Mouse (Mus musculus): ENCODE results near the gene Ascc1. TPM values are rescaled to one million over a fixed set of nuclear protein-coding genes. Genes with fewer than 3 reads are reported as not detected.

Gene Ascc1
- polyA plus RNA-seq, 1 experiment from 2014 or later, result 45.6 TPM

DNA sequence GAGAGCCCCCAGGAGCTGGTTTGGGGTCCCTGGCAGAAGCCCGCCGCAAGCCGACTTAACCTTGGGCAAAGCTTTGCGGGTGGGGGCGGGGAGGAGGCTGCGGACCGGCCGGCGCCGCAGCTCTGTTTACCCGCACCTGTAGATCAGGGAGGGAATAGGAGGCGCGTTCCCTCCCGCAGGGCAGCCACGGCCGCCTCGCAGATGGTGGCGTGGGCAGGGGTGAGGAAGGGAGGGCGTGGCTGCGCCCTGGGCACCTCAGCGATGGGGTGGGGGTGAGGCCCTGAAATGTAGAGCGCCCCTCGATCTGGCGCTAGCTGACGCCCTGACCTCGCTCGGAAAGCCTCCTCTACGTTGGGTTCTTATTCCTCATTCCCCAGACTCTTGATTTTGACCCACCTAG, 104.8 kb downstream of the Ascc1 start:
- H3K36me3 ChIP-seq (replicated peaks; ENCODE audit: control insufficient read depth, insufficient read depth), result no peaks in the 10 kb centered on the region
- ATAC-seq (ENCODE audit: low FRiP score) (no peak), DNase-seq (ENCODE audit: low spot score) (no peak)
- peak overlapping the region; percentile 69 for H3K4me3 ChIP-seq (replicated peaks; ENCODE audit: low read length)
- peaks cover 36% of the 10 kb centered on the region for H3K4me1 ChIP-seq (replicated peaks; ENCODE audit: control insufficient read depth, insufficient read depth, low read length)
- peak overlapping the region; percentile 93 for H3K27ac ChIP-seq
- no peaks in the 10 kb centered on the region for H3K9me3 ChIP-seq (ENCODE audit: control insufficient read depth, low read length)
- peak overlapping the region; percentile 87 for H3K9ac ChIP-seq
- under 1% methylated on average over 28 of the region's 28 CpGs for WGBS
- peak overlapping the region; percentile 83 for H3K4me2 ChIP-seq (replicated peaks)
- no peaks in the 10 kb centered on the region for H3K27me3 ChIP-seq (ENCODE audit: control insufficient read depth, insufficient read depth, low read length)

DNA sequence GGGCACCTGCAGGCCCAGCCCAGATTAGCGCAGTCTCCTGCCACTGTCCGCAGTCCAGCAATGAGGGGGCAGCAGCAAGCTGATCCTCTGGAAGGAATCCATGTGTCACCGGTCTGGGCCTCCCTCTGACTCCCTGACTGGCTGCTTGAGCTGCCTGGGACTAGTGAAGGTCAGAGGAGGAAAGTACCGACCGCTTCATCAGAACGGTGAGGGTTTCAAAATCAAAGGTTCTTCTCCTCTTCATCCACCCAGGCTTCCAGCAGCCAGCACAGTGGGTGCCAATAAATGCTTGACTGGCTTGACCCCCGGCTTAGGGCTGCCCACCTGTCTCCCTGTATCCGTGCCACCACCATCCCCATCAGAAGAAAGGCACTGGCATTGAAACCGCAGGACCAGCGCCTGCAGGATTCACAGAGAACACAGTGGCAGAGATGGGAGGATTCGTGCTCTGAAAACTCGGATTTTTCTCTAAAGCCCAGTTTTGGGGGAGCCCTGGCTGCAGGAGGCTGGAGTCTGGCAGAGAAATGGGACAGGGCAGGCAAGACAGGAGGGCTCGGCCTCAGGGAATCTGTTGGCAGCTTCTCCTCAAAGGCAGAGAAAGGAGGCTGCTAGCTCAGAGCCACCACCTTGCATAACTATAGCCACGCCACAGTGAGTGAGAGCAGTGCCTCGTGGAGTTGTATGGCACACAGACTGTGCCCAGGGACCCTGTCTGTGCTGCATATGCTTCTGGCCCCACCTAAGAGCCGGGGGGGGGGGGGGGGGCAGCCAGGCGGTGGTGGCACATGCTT, 105.9 kb downstream of the Ascc1 start:
- ATAC-seq (ENCODE audit: low FRiP score) (no peak), DNase-seq (ENCODE audit: low spot score) (no peak)
- no peaks in the 10 kb centered on the region for H3K27me3 ChIP-seq (ENCODE audit: control insufficient read depth, insufficient read depth, low read length)
- H3K27ac ChIP-seq, result peak overlapping the region; percentile 48; the same call in 1 of the 2 replicates
- H3K4me1 ChIP-seq (replicated peaks; ENCODE audit: control insufficient read depth, insufficient read depth, low read length), result peaks cover 36% of the 10 kb centered on the region
- H3K36me3 ChIP-seq (replicated peaks; ENCODE audit: control insufficient read depth, insufficient read depth), result peaks cover 6% of the 10 kb centered on the region; the same call in 1 of the 2 replicates
- peak overlapping the region; percentile 69 for H3K4me3 ChIP-seq (replicated peaks; ENCODE audit: low read length)
- peak overlapping the region; percentile 87 for H3K9ac ChIP-seq
- H3K9me3 ChIP-seq (ENCODE audit: control insufficient read depth, low read length), result no peaks in the 10 kb centered on the region
- peak overlapping the region; percentile 83 for H3K4me2 ChIP-seq (replicated peaks)
- WGBS, result 36% methylated on average over 15 of the region's 17 CpGs

DNA sequence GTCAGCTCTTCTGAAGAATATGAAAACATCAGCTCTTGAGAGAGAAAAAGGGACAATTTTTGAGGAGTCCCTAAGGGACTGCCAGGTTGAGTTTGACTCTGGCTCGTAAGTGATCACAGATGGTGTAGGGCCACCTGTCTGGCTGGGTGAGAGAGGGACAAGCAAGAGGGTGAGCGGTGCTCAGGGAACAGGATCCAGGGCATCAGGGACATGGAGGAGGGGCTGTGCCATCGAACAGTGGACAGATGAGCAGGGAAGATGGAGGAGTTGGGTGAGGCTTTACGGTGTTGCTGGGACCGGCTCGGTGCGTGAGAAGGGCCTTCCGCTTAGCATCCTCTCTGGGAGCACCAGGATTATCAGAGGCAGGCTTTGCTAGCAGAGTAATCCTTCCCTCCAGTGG, 106.7 kb downstream of the Ascc1 start:
- peak overlapping the region; percentile 9; the same call in 1 of the 2 replicates for H3K4me3 ChIP-seq (replicated peaks; ENCODE audit: low read length)
- ATAC-seq (ENCODE audit: low FRiP score) (no peak), DNase-seq (ENCODE audit: low spot score) (no peak)
- peaks cover 11% of the 10 kb centered on the region; the same call in 1 of the 2 replicates for H3K36me3 ChIP-seq (replicated peaks; ENCODE audit: control insufficient read depth, insufficient read depth)
- WGBS, result 68% methylated on average over 7 of the region's 8 CpGs
- H3K27me3 ChIP-seq (ENCODE audit: control insufficient read depth, insufficient read depth, low read length), result no peaks in the 10 kb centered on the region
- peak overlapping the region; percentile 42 for H3K9ac ChIP-seq
- peak overlapping the region; percentile 62; the same call in 1 of the 2 replicates for H3K27ac ChIP-seq
- peaks cover 36% of the 10 kb centered on the region for H3K4me1 ChIP-seq (replicated peaks; ENCODE audit: control insufficient read depth, insufficient read depth, low read length)
- no peaks in the 10 kb centered on the region for H3K9me3 ChIP-seq (ENCODE audit: control insufficient read depth, low read length)
- peak overlapping the region; percentile 40 for H3K4me2 ChIP-seq (replicated peaks)

DNA sequence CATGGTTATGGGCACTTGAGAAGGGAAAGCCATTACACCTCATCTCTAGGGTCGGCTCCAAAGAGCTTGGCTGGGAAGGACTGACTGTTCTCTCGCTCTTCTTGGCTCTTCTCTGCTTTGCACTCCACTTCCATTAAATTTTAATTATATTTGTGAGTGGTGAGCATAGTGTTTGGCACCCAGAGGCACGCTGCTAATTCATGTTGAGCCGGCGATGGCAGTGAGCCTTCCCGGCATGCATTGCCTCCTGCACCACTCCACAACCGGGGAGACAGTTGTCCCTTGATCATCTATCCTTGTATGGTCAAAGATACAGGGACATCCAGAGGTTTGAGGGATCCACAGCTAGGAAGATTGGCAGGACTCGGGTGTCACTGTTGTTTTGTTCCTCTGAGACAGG, 107.4 kb downstream of the Ascc1 start:
- Histone ChIP-seq H3K27me3 (ENCODE audit: control insufficient read depth, insufficient read depth, low read length) (no peaks in the 10 kb centered on the region), H3K4me1 (replicated peaks; ENCODE audit: control insufficient read depth, insufficient read depth, low read length) (peaks cover 38% of the 10 kb centered on the region), H3K9ac (peak overlapping the region; percentile 42; the same call in 1 of the 2 replicates), H3K27ac (peak overlapping the region; percentile 62; the same call in 1 of the 2 replicates), H3K4me2 (replicated peaks) (peak overlapping the region; percentile 40), H3K36me3 (replicated peaks; ENCODE audit: control insufficient read depth, insufficient read depth) (peaks cover 11% of the 10 kb centered on the region; the same call in 1 of the 2 replicates), H3K4me3 (replicated peaks; ENCODE audit: low read length) (peak overlapping the region; percentile 9; the same call in 1 of the 2 replicates), H3K9me3 (ENCODE audit: control insufficient read depth, low read length) (no peaks in the 10 kb centered on the region)
- DNase-seq (ENCODE audit: low spot score), result no peak
- no peak for ATAC-seq (ENCODE audit: low FRiP score)
- 64% methylated on average over 8 of the region's 8 CpGs for WGBS

DNA sequence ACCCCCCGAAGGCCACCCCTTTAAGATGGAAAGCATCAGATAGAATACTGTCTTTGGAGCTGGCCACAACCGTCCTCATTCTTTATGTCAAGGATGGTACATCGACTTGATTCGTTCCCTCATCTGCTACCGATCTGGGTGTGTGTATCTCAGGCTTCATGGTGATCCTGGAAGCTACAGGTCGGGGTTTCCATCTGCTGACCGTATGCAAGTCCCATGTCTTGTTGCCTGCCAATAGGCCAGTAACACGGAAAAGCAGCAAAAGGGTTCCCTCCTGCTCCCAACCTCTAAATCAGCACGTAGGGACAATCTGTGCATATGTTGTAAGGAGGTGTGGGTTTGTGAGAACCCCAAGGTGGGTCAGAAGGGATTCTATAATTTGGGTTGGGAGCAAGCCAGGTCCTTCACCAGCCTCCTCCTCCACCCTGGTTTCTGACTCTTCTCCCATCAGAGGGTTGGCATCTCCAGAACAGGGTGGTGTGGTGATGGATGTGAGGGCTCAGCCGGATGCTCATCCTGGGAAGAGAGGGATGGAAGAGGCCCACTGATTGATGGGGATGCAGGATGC, 108.4 kb downstream of the Ascc1 start:
- H3K9me3 ChIP-seq (ENCODE audit: control insufficient read depth, low read length), result no peaks in the 10 kb centered on the region
- no peak overlapping the region for H3K4me3 ChIP-seq (replicated peaks; ENCODE audit: low read length)
- H3K4me1 ChIP-seq (replicated peaks; ENCODE audit: control insufficient read depth, insufficient read depth, low read length), result peaks cover 41% of the 10 kb centered on the region
- H3K27me3 ChIP-seq (ENCODE audit: control insufficient read depth, insufficient read depth, low read length), result no peaks in the 10 kb centered on the region
- 93% methylated on average over 10 of the region's 10 CpGs for WGBS
- no peak overlapping the region for H3K4me2 ChIP-seq (replicated peaks)
- DNase-seq (ENCODE audit: low spot score), result no peak
- no peak overlapping the region for H3K9ac ChIP-seq
- peaks cover 11% of the 10 kb centered on the region; the same call in 1 of the 2 replicates for H3K36me3 ChIP-seq (replicated peaks; ENCODE audit: control insufficient read depth, insufficient read depth)
- H3K27ac ChIP-seq, result no peak overlapping the region
- ATAC-seq (ENCODE audit: low FRiP score), result no peak

DNA sequence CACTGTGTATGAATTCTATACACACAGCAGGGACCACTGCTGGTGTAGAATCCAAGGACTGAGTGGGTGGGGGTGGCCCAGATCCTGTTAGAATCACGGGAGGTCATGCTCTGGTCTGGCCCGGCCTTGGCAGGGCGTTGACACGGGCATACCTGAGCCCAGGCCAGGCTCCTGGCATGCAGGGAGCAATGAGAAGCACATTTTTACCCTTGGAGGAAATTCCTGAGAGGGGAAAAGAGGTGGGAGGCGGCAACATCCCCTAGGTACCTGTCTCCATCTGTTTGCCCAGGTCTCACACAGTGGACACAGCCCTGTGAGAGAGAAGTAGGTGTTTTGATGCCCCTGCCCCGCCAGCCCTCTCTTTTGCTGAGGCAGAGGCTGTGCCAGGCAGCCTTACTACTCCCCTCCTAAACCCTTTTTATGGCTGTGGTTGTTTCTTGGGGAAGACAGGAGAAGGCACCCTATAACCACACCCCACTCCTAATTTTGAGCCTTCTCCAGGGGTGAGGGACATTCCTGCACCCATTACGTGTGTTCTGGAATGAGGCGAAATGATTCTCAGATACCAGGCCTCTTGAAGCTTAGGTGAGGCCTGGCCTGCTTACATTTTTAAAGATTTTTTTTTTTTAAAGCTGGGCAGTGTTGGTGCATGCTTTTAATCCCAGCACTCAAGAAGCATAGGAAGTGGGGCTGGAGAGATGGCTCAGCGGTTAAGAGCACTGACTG, 111.5 kb downstream of the Ascc1 start:
- WGBS, result 93% methylated on average over 9 of the region's 9 CpGs
- peaks cover 39% of the 10 kb centered on the region for H3K4me1 ChIP-seq (replicated peaks; ENCODE audit: control insufficient read depth, insufficient read depth, low read length)
- no peak overlapping the region for H3K9ac ChIP-seq
- H3K9me3 ChIP-seq (ENCODE audit: control insufficient read depth, low read length), result no peaks in the 10 kb centered on the region
- H3K4me3 ChIP-seq (replicated peaks; ENCODE audit: low read length), result no peak overlapping the region
- ATAC-seq (ENCODE audit: low FRiP score) (no peak), DNase-seq (ENCODE audit: low spot score) (no peak)
- no peak overlapping the region for H3K4me2 ChIP-seq (replicated peaks)
- H3K36me3 ChIP-seq (replicated peaks; ENCODE audit: control insufficient read depth, insufficient read depth), result peaks cover 11% of the 10 kb centered on the region; the same call in 1 of the 2 replicates
- H3K27ac ChIP-seq, result no peak overlapping the region
- no peaks in the 10 kb centered on the region for H3K27me3 ChIP-seq (ENCODE audit: control insufficient read depth, insufficient read depth, low read length)

DNA sequence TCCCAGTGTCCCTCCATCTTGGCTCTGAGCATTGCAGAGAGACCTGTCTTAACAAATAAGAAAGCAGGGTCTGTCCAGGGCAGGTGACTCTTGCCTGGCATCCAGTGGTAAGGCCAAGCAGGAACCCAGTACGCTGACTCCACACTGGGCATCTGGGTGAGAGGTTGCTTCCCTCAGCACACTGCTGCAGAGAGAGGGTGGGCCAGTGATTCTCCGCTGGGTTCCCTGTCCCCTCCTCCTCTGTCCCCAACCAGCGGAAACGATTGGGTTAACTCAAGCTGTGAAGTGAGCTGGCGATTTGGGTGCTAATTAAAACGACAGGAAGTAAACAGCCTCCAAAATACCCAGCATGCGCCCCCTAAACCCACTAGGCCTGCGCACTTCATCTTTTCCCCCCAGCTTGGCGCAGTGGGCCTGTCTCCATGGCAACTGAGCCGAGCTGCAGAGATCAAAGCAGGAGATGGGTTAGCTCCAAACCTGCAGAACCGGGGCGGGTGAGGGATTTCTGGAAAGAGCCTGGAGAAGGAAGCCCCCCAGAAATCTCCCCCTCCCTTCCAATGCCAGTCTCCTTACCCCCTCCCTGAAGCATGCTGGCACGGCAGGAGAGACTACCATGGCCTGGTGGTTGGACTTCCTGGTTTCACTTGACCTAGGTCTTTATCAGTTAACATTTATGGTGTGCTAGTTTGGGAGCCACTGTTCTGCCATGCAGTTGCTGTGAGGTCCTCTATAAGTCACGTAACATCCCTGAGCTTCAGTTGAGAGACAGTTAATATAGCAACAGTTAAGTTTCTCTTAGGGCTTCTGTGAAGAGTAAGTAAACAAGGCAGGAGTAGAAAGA, 113.0 kb downstream of the Ascc1 start:
- WGBS, result 3% methylated on average over 14 of the region's 14 CpGs
- Histone ChIP-seq H3K9me3 (ENCODE audit: control insufficient read depth, low read length) (no peaks in the 10 kb centered on the region), H3K27me3 (ENCODE audit: control insufficient read depth, insufficient read depth, low read length) (no peaks in the 10 kb centered on the region), H3K27ac (peak overlapping the region; percentile 83), H3K4me2 (replicated peaks) (peak overlapping the region; percentile 46), H3K4me3 (replicated peaks; ENCODE audit: low read length) (peak overlapping the region; percentile 8; the same call in 1 of the 2 replicates), H3K9ac (peak overlapping the region; percentile 44; the same call in 1 of the 2 replicates), H3K4me1 (replicated peaks; ENCODE audit: control insufficient read depth, insufficient read depth, low read length) (peaks cover 25% of the 10 kb centered on the region), H3K36me3 (replicated peaks; ENCODE audit: control insufficient read depth, insufficient read depth) (peaks cover 11% of the 10 kb centered on the region; the same call in 1 of the 2 replicates)
- peak; percentile 80 for DNase-seq (ENCODE audit: low spot score)
- peak; percentile 87 for ATAC-seq (ENCODE audit: low FRiP score)

DNA sequence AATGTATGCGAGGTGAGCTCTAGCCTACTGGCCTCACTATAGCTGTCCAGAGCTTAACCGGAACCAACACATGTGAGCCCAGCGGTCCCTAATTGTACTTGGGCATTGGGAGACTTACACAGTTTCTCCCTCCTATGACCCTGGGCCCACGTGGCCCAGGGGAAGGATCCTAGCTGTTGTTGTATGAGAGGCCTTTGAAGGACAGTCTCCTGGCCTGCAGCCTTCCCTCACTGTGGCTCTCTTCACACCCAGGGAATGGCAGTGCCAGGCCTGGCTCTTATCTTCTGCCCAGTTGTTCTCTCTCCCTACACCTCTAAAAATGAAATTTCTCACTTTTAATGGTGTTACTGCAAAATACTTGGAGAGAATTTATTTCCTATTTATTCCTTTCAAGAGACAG, 114.4 kb downstream of the Ascc1 start:
- DNase-seq (ENCODE audit: low spot score), result no peak
- no peak overlapping the region for H3K9ac ChIP-seq
- no peak for ATAC-seq (ENCODE audit: low FRiP score)
- H3K36me3 ChIP-seq (replicated peaks; ENCODE audit: control insufficient read depth, insufficient read depth), result peaks cover 19% of the 10 kb centered on the region
- no peaks in the 10 kb centered on the region for H3K27me3 ChIP-seq (ENCODE audit: control insufficient read depth, insufficient read depth, low read length)
- no peak overlapping the region for H3K4me3 ChIP-seq (replicated peaks; ENCODE audit: low read length)
- no peak overlapping the region for H3K4me2 ChIP-seq (replicated peaks)
- H3K27ac ChIP-seq, result no peak overlapping the region
- 42% methylated on average over 4 of the region's 4 CpGs for WGBS
- H3K9me3 ChIP-seq (ENCODE audit: control insufficient read depth, low read length), result no peaks in the 10 kb centered on the region
- H3K4me1 ChIP-seq (replicated peaks; ENCODE audit: control insufficient read depth, insufficient read depth, low read length), result peaks cover 23% of the 10 kb centered on the region

Measured in hindbrain, embryonic 14.5 days (tissue).